Mouse (Mus musculus) brain, embryonic 14.5 days (tissue): ENCODE data around the gene Rhob. TPM values are rescaled to one million over a fixed set of nuclear protein-coding genes. Genes with fewer than 3 reads are reported as not detected.
A peak's percentile ranks its signal among the peaks of the same experiment; 100 is the strongest.

ENCODE experiments used
- DNase-seq: peaks from one replicate; pipeline ENCODE4 v3.0.0-alpha.2; 2011; ENCODE audit warnings: low read depth
- CTCF ChIP-seq: fragments of 200-500 bp; IDR thresholded peaks from 2 replicates; pipeline ENCODE4 v1.5.1; 2012; ENCODE audit warnings: inconsistent platforms, mild to moderate bottlenecking, moderate library complexity, borderline replicate concordance; ENCODE audit not compliant: insufficient read depth, insufficient read length; ENCODE audit errors: extremely low read depth
- POLR2A ChIP-seq: fragments of 200-500 bp; IDR thresholded peaks from 2 replicates; pipeline ENCODE4 v1.6.1; 2012; ENCODE audit warnings: mild to moderate bottlenecking, inconsistent platforms, borderline replicate concordance; ENCODE audit not compliant: poor library complexity, insufficient read depth, insufficient read length, severe bottlenecking; ENCODE audit errors: extremely low read depth
- polyA plus RNA-seq: library from polyadenylated mRNA; depleted of rRNA; stranded (reverse); fragments of >200 nt; gene quantifications from 2 replicates; pipeline ENCODE4 v1.2.3, GENCODE M21; 2012; rRNA removed

Gene Rhob
- 239 and 265 TPM in 2 replicates for polyA plus RNA-seq

DNA sequence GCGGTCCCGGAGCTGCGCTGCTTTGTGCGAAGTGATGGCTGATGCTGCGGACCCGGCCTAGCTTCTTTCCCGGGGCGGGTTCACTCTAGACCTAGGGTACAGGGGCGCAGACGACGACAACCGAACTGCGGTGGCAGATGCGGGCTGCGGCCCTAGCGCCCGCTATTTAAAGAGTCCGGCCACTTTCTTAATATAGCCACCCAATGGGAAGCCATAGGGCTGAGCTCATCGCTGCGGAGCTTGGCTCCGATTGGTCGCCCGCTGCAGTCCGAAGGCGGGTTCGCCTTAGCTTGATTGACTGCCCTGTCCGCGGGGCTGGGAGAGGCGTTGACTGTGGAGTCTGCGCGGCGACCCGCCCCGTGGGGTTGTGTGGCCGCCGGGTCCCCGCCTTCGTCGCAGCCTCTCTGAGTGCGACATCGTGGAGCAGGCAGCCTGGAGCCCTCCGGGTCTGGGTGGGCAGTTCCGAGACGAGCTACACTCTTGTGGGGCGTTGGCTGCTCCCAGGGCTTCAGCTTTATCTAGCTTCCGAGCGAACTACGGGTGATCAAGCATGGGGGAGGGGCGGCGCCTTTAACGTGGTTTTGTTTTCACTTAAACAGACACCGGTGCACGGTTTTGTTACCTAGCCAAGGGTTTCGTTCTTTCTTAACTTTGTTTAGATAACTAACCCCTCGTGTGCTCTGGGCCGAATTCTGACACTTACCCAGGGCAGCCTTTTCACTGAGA is at the start of gene Rhob:
Gene Rhob, minus strand, starts transcription at position 139 of the 726 bp plus-strand sequence.
- peak; percentile 99 for DNase-seq
- TF ChIP-seq POLR2A (peak; percentile 83), CTCF (no peak)

DNA sequence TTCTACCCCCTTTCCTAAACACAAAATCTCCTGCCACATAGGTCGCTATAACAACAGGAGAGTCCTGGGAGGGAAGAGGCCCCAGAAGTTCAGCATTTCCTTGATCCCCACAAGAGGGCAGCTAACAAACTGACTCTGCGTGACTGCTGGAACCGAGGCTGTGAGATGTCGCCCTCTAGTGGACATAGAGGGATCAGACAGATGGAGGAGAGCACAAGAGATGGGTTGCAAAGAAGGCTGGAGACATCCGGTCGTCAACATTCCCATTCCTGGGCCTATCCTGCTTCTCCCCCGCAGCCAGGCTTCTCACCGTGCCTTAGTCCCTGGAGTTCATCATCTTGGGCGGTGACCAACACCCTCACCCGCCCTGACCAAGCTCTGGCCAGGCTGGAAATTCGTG is 47.5 kb upstream of the Rhob start:
- peak; percentile 86 for DNase-seq
- TF ChIP-seq CTCF = peak; percentile 97
- TF ChIP-seq POLR2A = no peak

DNA sequence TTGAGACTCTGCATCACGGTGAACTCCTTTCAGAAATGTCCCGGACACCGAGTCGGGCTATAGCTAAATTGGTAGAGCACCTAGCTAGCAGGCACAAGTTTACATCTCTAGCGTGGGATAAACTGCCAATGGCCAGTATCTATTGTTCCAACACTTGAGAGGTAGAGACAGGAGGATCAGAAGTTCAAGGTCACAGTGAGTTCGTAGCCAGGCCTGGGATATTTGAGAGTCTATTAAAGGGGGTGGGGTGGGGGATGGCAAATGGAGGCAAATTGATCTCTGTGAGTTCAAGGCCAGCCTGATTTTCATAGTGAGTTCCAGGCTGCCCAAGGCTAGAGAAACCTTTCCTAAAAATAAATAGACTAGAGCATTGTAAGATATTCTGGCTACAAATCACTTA is 47.0 kb upstream of the Rhob start:
- TF ChIP-seq POLR2A (no peak), CTCF (no peak)
- no peak for DNase-seq

DNA sequence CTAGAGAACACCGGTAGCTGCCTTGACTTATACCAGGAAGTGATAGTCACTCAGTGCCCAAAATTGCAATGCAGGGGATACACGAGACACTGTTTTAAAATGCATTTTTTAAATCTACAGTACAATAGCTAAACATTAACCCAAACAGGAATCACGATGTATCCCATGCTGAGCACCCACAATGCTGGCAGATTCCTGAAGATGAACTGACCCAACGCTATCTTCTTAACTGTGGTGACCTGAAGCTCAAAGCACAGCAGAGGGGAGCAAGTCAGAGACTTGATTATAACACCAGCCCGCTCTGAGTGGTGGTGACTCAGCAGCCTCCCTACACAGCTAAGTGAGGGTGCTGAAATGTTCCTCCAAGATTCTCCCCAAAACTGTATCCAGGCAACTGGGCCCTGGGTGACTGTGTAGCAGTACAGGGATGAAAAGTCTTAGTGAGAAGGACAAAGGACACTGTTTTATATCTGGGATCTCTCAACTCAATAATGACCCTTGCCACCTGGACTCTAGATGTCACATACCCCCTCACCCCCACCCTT is 45.3 kb upstream of the Rhob start:
- TF ChIP-seq POLR2A (no peak), CTCF (no peak)
- no peak for DNase-seq

DNA sequence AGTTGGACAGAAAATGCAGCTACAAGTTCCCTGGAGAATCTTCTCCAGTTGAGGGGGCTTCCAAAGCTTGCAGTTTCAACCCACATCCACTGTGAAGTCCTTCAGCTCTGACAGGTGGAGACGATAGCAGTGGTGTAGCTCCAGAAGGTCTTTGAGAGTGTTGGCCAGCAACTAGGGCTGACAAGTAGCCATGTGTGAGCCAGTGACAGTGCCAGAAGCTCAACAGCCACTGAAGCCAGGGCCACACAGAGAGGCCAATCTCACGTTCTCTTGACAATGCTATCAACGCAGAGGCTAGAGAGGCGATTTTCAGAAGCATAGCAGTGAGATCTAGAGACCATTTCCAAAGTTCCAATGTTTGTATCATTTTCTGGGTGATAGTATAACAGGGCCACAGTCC is 42.6 kb upstream of the Rhob start:
- no peak for DNase-seq
- no peak for TF ChIP-seq CTCF
- no peak for TF ChIP-seq POLR2A

DNA sequence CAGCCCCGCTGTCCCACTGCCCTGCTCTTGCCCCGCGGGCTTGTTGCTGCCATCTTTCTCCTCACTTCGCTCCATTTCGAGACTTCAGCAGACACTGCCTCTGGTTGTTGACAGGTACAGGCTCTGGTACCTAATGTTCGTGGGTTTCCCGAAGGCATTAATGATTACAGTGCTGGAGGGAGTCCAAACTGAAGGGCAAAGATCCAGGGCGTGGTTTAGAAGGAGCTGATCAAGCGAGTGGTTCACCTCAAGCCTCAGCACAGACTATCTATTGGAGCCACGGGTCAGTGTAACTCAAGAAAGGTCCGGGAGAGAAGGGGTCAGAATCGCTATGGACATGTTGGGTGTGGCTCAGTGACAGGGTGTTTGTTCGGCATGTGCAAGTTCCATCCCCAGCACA is 39.7 kb upstream of the Rhob start:
- TF ChIP-seq CTCF = no peak
- TF ChIP-seq POLR2A = no peak
- DNase-seq = no peak

DNA sequence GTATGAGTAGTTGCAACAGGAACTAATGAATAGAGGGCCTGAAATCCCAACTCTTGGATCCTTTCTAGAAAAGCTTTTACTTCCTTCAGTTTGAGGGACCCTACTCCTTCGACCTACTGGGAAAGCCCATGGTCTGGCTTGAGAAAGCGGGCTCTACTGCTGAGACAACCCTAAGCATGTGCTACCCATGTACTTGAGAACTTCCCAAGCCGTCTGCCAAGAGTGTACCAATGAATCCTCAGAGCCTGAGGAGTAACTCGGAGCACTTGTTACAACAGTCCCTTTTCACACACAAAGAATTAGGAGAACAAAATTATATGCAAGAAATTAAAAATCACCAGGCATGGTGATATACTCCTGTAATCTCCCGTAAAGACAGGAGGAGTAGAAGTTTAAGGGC is 37.5 kb upstream of the Rhob start:
- TF ChIP-seq CTCF (no peak), POLR2A (no peak)
- DNase-seq = no peak

DNA sequence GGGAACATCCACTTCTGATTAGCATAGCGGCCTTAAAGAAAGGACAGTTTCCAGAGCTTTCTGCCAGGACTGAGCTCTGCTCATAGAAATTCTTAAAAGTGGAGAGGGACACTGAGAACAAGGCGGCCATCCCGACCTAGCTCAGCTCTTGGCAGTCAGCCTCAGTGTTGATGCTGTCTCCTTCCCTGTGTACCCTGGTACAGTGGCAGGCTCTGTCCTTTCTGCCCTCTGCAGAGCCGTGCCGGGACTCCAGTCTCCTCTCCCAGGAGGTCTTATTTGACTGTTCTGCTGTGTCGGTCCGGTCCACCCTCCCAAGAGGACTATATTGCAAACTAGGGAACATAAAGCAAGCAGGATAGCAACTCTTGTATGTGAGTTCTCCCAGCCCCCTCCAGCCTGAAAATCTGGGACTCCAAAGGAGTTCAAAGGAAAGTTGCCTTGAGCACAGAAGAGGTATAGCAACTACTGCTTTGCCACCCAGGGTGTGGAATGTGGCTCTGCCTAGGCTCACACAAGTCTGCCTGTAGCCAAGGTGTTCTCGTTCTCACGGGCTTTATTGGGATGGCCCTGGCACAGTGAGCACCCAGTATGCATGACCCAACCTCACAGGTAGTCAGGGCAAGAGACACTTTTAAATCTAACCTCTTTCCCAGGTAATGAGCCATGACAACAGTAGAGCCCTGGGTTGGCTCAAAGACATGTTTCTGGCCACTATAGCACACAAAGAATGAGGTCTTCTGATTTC is 36.6 kb upstream of the Rhob start:
- peak; percentile 18 for DNase-seq
- TF ChIP-seq CTCF = no peak
- no peak for TF ChIP-seq POLR2A

DNA sequence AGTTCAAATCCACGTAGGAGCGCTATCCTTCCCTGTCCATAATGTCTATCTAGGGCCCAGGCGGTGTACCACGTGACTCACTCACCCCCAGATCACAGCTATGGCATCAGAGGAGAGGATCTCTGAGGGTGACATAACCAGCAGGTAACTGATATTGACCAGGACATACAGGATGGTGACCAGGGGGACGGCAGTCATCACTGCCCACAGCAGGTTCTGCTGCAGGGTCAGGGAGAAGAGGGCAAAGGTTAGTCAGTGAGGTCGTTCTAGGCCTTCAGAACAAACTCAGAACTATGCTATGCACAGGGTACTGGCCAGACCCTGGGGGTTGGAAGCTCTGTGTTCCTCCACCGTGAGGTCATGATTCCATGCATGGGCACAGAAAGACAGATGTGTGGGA is 35.8 kb upstream of the Rhob start:
- TF ChIP-seq CTCF (no peak), POLR2A (no peak)
- DNase-seq = no peak

DNA sequence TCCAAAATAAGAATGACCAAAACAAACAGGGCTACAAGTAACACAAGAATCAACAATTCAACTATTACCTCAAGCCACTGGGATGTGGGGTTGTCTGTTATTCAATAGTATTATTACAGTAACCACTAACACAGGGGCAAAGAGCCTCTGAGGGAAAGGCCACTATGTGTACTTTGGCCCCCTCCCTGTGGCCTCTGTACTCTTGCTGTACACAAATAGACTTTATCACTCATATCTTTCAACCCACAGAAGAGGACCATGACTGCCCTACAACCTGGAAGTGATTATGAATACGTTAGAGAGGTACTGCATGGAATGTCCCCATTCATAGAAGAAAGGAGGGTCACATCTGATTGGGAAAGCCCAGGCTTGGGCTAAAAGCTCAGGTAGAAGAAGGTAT is 35.1 kb upstream of the Rhob start:
- TF ChIP-seq CTCF = no peak
- TF ChIP-seq POLR2A = no peak
- no peak for DNase-seq

DNA sequence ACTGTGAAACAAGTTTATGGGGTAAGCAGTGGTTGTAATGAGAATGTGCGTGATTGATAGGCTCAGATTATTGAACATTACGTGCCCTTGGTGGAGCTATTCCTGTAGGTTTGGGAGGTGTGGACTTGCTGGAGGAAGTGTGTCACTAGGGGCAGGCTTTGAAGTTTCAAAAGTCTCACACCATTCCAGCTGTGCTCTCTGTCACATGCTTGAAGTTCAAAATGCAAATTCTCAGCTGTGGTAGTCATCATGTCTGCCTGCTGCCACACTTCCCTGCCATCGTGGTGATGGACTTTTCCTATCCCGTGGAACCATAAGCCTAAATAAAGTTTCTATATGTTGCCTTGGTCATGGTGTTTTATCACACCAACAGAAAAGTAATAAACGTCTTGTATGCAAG is 28.0 kb upstream of the Rhob start:
- no peak for TF ChIP-seq POLR2A
- no peak for TF ChIP-seq CTCF
- DNase-seq = no peak

DNA sequence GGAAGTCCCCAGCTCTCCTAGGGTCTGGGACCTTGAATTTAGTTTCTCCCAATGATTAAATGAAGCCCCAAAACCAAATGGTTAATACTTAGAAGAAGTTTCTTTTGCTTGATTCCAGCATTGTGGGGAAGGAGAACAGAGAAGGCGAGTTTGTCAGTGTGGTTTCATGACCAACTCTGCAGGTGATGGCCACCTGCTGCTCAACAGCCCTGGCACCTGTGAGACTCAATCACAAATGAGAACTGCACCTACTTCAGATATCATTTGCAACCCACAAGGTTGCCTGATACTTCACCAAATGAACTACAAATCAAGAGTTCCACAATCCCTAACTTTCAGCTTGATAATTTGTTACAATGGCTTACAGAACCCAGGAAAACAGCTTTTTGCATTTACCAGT is 27.4 kb upstream of the Rhob start:
- DNase-seq = no peak
- TF ChIP-seq CTCF (no peak), POLR2A (no peak)

DNA sequence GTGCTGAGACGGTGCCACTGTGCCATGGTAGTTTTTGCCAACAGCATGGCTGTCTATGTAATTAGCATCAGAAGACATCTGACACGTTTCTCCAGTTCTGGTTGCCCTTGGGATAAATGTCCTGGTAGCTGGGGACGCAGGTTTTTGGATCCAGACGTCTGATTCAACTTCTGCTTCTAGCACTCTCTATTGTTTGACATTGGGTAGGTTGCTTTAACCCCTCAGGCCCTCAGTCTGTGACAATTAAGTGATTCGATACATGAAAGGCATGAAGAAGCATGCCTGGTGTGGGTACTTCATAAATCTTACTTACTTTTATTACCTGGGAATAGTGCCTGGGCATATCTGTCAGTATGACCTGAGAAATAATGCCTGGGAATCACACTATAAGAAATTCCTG is 24.3 kb upstream of the Rhob start:
- no peak for DNase-seq
- TF ChIP-seq CTCF (no peak), POLR2A (no peak)
